Mouse (Mus musculus) cerebellum, postnatal 10 days (tissue): ENCODE results near the gene Kif1a.

ENCODE experiments used
- DNase-seq, 2 experiments: peaks; one replicate each; pipeline ENCODE4 v3.0.0; 2021; ENCODE audit warnings: mixed read lengths in 2 of 2

The Kif1a gene

GRCm38 (mm10) chr1:93018716-93019115, 83.0 kb downstream of the Kif1a start:
- peak; percentile 36 to 45 for DNase-seq

GRCm38 (mm10) chr1:93015136-93015535, 86.6 kb downstream of the Kif1a start:
- DNase-seq = no peak

- peak; percentile 89 to 93 for DNase-seq
These were observed 87.3 kb downstream of the Kif1a start for GRCm38 (mm10) chr1:93014460-93014859.

- no peak for DNase-seq
These were observed 88.4 kb downstream of the Kif1a start for GRCm38 (mm10) chr1:93013367-93013766.

GRCm38 (mm10) chr1:93012103-93012585, 89.6 kb downstream of the Kif1a start:
- no peak for DNase-seq

- peak; percentile 48 to 65 for DNase-seq
These were observed 91.0 kb downstream of the Kif1a start for GRCm38 (mm10) chr1:93010731-93011130.

- peak; percentile 49 to 56 for DNase-seq
These were observed 92.6 kb downstream of the Kif1a start for GRCm38 (mm10) chr1:93009196-93009595.

GRCm38 (mm10) chr1:93006061-93006460, 95.7 kb downstream of the Kif1a start, which contains the start of gene Aqp12:
TSS of gene Aqp12 (plus strand) at chr1:93006334.
- peak in 1 of 2 experiments; percentile 16 for DNase-seq

GRCm38 (mm10) chr1:92992880-92993279, 108.9 kb downstream of the Kif1a start:
- no peak for DNase-seq

- no peak for DNase-seq
These were observed 109.4 kb downstream of the Kif1a start for GRCm38 (mm10) chr1:92992214-92992855.

GRCm38 (mm10) chr1:92989891-92990290, 111.9 kb downstream of the Kif1a start:
- no peak for DNase-seq

GRCm38 (mm10) chr1:92988894-92989293, 112.9 kb downstream of the Kif1a start:
- no peak for DNase-seq

- no peak for DNase-seq
These were observed 116.8 kb downstream of the Kif1a start for GRCm38 (mm10) chr1:92984999-92985398.

GRCm38 (mm10) chr1:92982931-92983605, 118.7 kb downstream of the Kif1a start:
- DNase-seq = peak; percentile 39 to 42

- DNase-seq = no peak
These were observed 120.5 kb downstream of the Kif1a start for GRCm38 (mm10) chr1:92981056-92981845.

- DNase-seq = no peak
These were observed 122.6 kb downstream of the Kif1a start for GRCm38 (mm10) chr1:92979073-92979602.

- no peak for DNase-seq
These were observed 123.1 kb downstream of the Kif1a start for GRCm38 (mm10) chr1:92978645-92979044.

GRCm38 (mm10) chr1:92976141-92976566, 125.6 kb downstream of the Kif1a start:
- no peak for DNase-seq

- DNase-seq = peak; percentile 65 to 69
These were observed 128.9 kb downstream of the Kif1a start for GRCm38 (mm10) chr1:92972854-92973253.

GRCm38 (mm10) chr1:92971879-92972795, 129.6 kb downstream of the Kif1a start:
- peak in 1 of 2 experiments; percentile 0 for DNase-seq

- DNase-seq = peak in 1 of 2 experiments; percentile 2
These were observed 131.0 kb downstream of the Kif1a start for GRCm38 (mm10) chr1:92970791-92971190.
